Mouse (Mus musculus) kidney, adult 2 months (tissue): Measurements from ENCODE around the gene Sis. TPM values are rescaled to one million over a fixed set of nuclear protein-coding genes. Genes with fewer than 3 reads are reported as not detected.

Source experiments
- DNase-seq: peaks from one replicate; pipeline ENCODE4 v3.0.0; 2021
- H3K27ac ChIP-seq: fragments of 200-500 bp; 2 replicates; pipeline ENCODE4 v1.5.1; 2012; ENCODE audit warnings: low read depth, low read length, control low read depth, inconsistent platforms; ENCODE audit not compliant: insufficient read depth
- H3K27me3 ChIP-seq: fragments of 200-500 bp; replicated peaks from 2 replicates; pipeline ENCODE4 v1.6.1; 2012; ENCODE audit warnings: mild to moderate bottlenecking, moderate library complexity, low read length, inconsistent platforms; ENCODE audit not compliant: control insufficient read depth, insufficient read depth
- H3K36me3 ChIP-seq: fragments of 200-500 bp; 2 replicates; pipeline ENCODE4 v1.6.1; 2012; ENCODE audit warnings: mild to moderate bottlenecking, moderate library complexity, low read length, inconsistent platforms; ENCODE audit not compliant: control insufficient read depth, insufficient read depth
- H3K4me1 ChIP-seq: fragments of 200-500 bp; 2 replicates; pipeline ENCODE4 v1.6.1; 2011; ENCODE audit warnings: low read length; ENCODE audit not compliant: control insufficient read depth, insufficient read depth
- H3K4me3 ChIP-seq: fragments of 200-500 bp; 2 replicates; pipeline ENCODE4 v1.5.1; 2011; ENCODE audit warnings: mild to moderate bottlenecking, low read depth, low read length, control low read depth; ENCODE audit not compliant: insufficient read depth
- CTCF ChIP-seq: fragments of 200-500 bp; conservative IDR thresholded peaks from 2 replicates; pipeline ENCODE4 v1.5.1; 2011; ENCODE audit warnings: low read depth, mild to moderate bottlenecking, control low read depth, low read length, moderate library complexity, mixed read lengths; ENCODE audit not compliant: insufficient read depth, insufficient read length
- POLR2A ChIP-seq: fragments of 200-500 bp; IDR thresholded peaks from one replicate; pipeline ENCODE4 v1.6.1; 2011; ENCODE audit warnings: low read depth, low read length, control low read depth
- WGBS: fragments of 180-500 bp; shearing (Covaris S2); methylation state at CpG from one replicate; pipeline ENCODE4 v1.1.7; 2018; 5-methylcytosine and 5-hydroxymethylcytosine counted together
- polyA plus RNA-seq: library from polyadenylated mRNA; depleted of rRNA; stranded (reverse); fragments of >200 nt; gene quantifications from 2 replicates; pipeline ENCODE4 v1.2.3, GENCODE M21; 2012; rRNA removed

The Sis gene
- not detected in 2 replicates for polyA plus RNA-seq

DNA sequence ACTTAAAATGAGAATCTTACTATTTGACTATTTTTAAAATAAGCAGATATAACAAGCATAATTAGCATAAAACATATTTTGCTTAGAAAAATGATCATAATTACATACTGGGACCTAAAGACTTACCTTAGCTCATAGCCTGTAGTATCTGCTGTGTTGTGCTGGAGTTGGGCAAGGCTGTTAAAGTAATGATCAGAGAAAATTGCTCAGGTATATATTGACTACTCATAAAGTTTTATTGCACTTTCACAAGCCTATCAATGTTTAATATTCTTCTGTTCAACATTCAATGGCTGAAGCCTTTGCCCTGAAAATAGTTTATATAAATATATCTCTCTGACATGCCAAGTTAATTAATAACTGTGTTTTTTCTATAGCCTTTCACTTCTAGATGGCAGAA lies at the start of gene Sis:
Gene Sis (minus strand): TSS at position 189 of the 400 bp plus-strand sequence.
- Histone ChIP-seq H3K4me3 (no peak within 1 kb of the TSS), H3K27ac (no peak within 1 kb of the TSS), H3K36me3 (no peaks in the 10 kb centered on the region), H3K4me1 (no peaks in the 10 kb centered on the region), H3K27me3 (no peaks in the 10 kb centered on the region)
- no peak for DNase-seq
- TF ChIP-seq CTCF (no peak), POLR2A (no peak)

DNA sequence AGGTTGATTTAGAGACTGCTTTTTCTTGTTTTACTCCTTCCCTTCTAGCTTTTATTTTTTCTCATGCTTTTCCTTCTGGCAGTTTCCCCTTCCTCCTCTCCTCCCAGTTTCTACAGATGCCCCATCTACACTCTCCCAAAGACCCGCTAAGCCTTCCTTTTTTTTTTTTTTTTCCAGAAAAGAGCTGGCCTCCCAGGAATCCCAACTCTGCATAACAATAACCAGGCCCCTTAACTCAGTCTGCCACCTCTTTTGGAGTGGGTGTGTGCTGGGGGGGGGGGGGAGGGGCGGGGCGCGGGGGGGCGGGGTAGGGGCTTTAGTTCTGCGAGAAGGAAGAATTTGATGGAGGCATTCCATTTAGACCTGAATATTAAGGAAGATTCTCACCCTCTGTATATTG lies 38.4 kb upstream of the Sis start:
- no peak for DNase-seq
- Histone ChIP-seq H3K4me1 (no peaks in the 10 kb centered on the region), H3K4me3 (no peak overlapping the region), H3K27me3 (no peaks in the 10 kb centered on the region), H3K27ac (no peak overlapping the region), H3K36me3 (no peaks in the 10 kb centered on the region)
- 14% methylated on average over 6 of the region's 6 CpGs for WGBS
- no peak for TF ChIP-seq CTCF
- no peak for TF ChIP-seq POLR2A

- 91% methylated on average over 4 of the region's 4 CpGs for WGBS
- Histone ChIP-seq H3K36me3 (no peaks in the 10 kb centered on the region), H3K4me1 (no peaks in the 10 kb centered on the region), H3K27me3 (no peaks in the 10 kb centered on the region), H3K27ac (no peak overlapping the region), H3K4me3 (no peak overlapping the region)
- DNase-seq = no peak
- TF ChIP-seq POLR2A (no peak), CTCF (no peak)
Observed at GRCm38 (mm10) chr3:73002933-73003696, 35.5 kb upstream of the Sis start.

- DNase-seq = no peak
- Histone ChIP-seq H3K27me3 (no peaks in the 10 kb centered on the region), H3K27ac (no peak overlapping the region), H3K4me1 (no peaks in the 10 kb centered on the region), H3K4me3 (no peak overlapping the region), H3K36me3 (no peaks in the 10 kb centered on the region)
- 45% methylated on average over 4 of the region's 4 CpGs for WGBS
- TF ChIP-seq POLR2A = no peak
- TF ChIP-seq CTCF = no peak
Observed at GRCm38 (mm10) chr3:72997517-72997916, 29.9 kb upstream of the Sis start.

GRCm38 (mm10) chr3:72990992-72991391 lies 23.3 kb upstream of the Sis start:
- WGBS = 62% methylated on average over 2 of the region's 2 CpGs
- no peak overlapping the region for H3K27ac ChIP-seq
- DNase-seq = no peak
- H3K27me3 ChIP-seq = no peaks in the 10 kb centered on the region
- TF ChIP-seq POLR2A (no peak), CTCF (no peak)
- no peak overlapping the region for H3K4me3 ChIP-seq
- no peaks in the 10 kb centered on the region for H3K4me1 ChIP-seq
- H3K36me3 ChIP-seq = no peaks in the 10 kb centered on the region

GRCm38 (mm10) chr3:72976602-72977001 lies 8.9 kb upstream of the Sis start:
- no peak for DNase-seq
- TF ChIP-seq POLR2A = no peak
- no peak for TF ChIP-seq CTCF
- Histone ChIP-seq H3K27me3 (no peaks in the 10 kb centered on the region), H3K27ac (no peak overlapping the region), H3K36me3 (no peaks in the 10 kb centered on the region), H3K4me1 (no peaks in the 10 kb centered on the region), H3K4me3 (no peak overlapping the region)
- WGBS = 17% methylated on average over 3 of the region's 3 CpGs

GRCm38 (mm10) chr3:72918919-72919526 lies 48.6 kb downstream of the Sis start:
- 82% methylated on average over 4 of the region's 4 CpGs for WGBS
- H3K4me3 ChIP-seq = no peak overlapping the region
- H3K27me3 ChIP-seq = no peaks in the 10 kb centered on the region
- H3K36me3 ChIP-seq = no peaks in the 10 kb centered on the region
- no peaks in the 10 kb centered on the region for H3K4me1 ChIP-seq
- no peak overlapping the region for H3K27ac ChIP-seq
- no peak for TF ChIP-seq POLR2A
- no peak for TF ChIP-seq CTCF
- no peak for DNase-seq
